In the genomic region with DNA sequence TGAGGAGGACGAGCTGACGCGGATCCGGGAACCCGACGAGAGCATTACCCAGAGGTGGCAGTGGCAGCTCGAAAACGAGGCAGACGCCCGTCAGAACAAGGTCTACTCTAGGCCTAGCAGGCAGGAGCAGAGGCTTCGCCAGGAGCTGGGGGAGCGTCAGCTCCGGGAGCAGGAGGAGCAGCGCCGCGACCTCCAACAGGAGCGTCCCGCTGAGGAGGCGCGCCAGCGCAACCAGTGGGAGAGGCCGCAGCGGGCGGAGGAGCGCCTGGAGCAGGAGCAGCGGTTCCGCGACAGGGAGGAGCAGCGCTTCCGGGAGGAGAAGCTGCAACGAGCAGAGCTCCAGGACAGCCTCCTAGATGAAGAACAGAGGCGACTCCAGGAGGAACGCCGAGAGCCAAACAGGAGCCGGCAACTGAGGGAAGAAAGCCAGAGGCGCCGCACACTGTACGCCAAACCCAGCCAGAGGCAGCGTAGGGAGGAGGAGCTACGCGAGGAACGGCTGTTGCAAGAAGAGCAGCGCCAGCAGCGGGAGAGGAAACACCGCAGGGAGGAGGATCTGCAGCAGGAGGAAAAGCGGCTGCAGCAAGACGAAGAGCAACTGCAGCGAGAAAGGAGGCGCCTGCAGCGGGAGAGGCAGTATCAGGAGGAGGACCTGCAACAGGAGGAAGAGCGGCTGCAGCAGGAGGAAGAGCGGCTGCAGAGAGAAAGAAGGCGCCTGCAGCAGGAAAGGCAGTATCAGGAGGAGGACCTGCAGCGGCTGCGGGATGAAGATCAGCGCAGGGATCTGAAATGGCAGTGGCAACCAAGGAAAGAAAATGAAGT, we compare ENCODE assay signal across 7 mouse cellular contexts. TPM values are rescaled to one million over a fixed set of nuclear protein-coding genes. Genes with fewer than 3 reads are reported as not detected.
DNase-seq lines count a peak whose midpoint lies in the region; ATAC-seq and TF ChIP-seq lines count a peak whose summit lies in the region.

No protein-coding gene starts in this region.

- peak overlapping the region; percentile 40 for H3K4me3 ChIP-seq in embryonic facial prominence, embryonic 11.5 days (ENCODE audit: low read depth, low read length)
- peak overlapping the region; percentile 57 for H3K4me3 ChIP-seq in heart, adult 2 months
- peak overlapping the region; percentile 50 for H3K4me3 ChIP-seq in limb, embryonic 11.5 days (ENCODE audit: low read depth, low read length)
- peak overlapping the region; percentile 53 for H3K4me3 ChIP-seq in midbrain, embryonic 11.5 days (ENCODE audit: low read depth, low read length)

- intact Hi-C loops in heart, adult 2 months (cut with DNase I) = no loop called here

- no peaks in the 10 kb centered on the region for H3K9me3 ChIP-seq in embryonic facial prominence, embryonic 11.5 days (replicated peaks; ENCODE audit: control insufficient read depth, low read length)
- no peaks in the 10 kb centered on the region for H3K9me3 ChIP-seq in limb, embryonic 11.5 days (ENCODE audit: control insufficient read depth, low read length)
- no peaks in the 10 kb centered on the region for H3K9me3 ChIP-seq in midbrain, embryonic 11.5 days (ENCODE audit: control insufficient read depth, low read length)

- ATAC-seq in embryonic facial prominence, embryonic 11.5 days (replicated peaks; ENCODE audit: insufficient number of reproducible peaks, low FRiP score, low TSS enrichment, low read depth) = peak; percentile 87
- ATAC-seq in limb, embryonic 11.5 days (ENCODE audit: insufficient number of reproducible peaks, low FRiP score, low TSS enrichment, low read depth) = peak; percentile 83
- ATAC-seq in midbrain, embryonic 11.5 days (ENCODE audit: low FRiP score) = peak; percentile 84

- no peak for TF ChIP-seq CTCF in heart, adult 2 months (IDR thresholded peaks at IDR 0.05)

- H3K27me3 ChIP-seq in embryonic facial prominence, embryonic 11.5 days (ENCODE audit: control insufficient read depth, insufficient read depth, low read length) = peaks cover 23% of the 10 kb centered on the region
- H3K27me3 ChIP-seq in heart, adult 2 months (ENCODE audit: control insufficient read depth, insufficient read depth, low read length) = peaks cover 17% of the 10 kb centered on the region
- H3K27me3 ChIP-seq in limb, embryonic 11.5 days (ENCODE audit: control insufficient read depth, insufficient read depth, low read length) = peaks cover 37% of the 10 kb centered on the region
- peaks cover 38% of the 10 kb centered on the region for H3K27me3 ChIP-seq in midbrain, embryonic 11.5 days (ENCODE audit: control insufficient read depth, insufficient read depth, low read length)

- H3K79me2 ChIP-seq in heart, adult 2 months (replicated peaks; ENCODE audit: control insufficient read depth, insufficient read depth, low read length) = no peaks in the 10 kb centered on the region

- peak overlapping the region; percentile 85 for H3K4me2 ChIP-seq in embryonic facial prominence, embryonic 11.5 days (ENCODE audit: low read depth, low read length)
- peak overlapping the region; percentile 86 for H3K4me2 ChIP-seq in limb, embryonic 11.5 days (ENCODE audit: low read depth, severe bottlenecking)
- H3K4me2 ChIP-seq in midbrain, embryonic 11.5 days = peak overlapping the region; percentile 82

- no peak for TF ChIP-seq POLR2A in heart, adult 2 months (IDR thresholded peaks at IDR 0.05; ENCODE audit: insufficient read depth, low read depth, low read length)

- H3K4me1 ChIP-seq in embryonic facial prominence, embryonic 11.5 days (ENCODE audit: control insufficient read depth, insufficient read depth, low read length) = no peaks in the 10 kb centered on the region
- no peaks in the 10 kb centered on the region; the same call in 1 of the 2 replicates for H3K4me1 ChIP-seq in heart, adult 2 months (ENCODE audit: control insufficient read depth, insufficient read depth, low read length)
- 0 out of 2 replicates have a peak, but pooled peaks cover 8% of the 10 kb centered on the region for H3K4me1 ChIP-seq in limb, embryonic 11.5 days (ENCODE audit: control insufficient read depth, insufficient read depth, low read length)
- H3K4me1 ChIP-seq in midbrain, embryonic 11.5 days (ENCODE audit: control insufficient read depth, insufficient read depth, low read length) = peaks cover 4% of the 10 kb centered on the region

- no peak for TF ChIP-seq EP300 in heart, adult 2 months (IDR thresholded peaks at IDR 0.05; ENCODE audit: insufficient read depth, low read depth, low read length)

- H3K9ac ChIP-seq in embryonic facial prominence, embryonic 11.5 days (replicated peaks; ENCODE audit: low read length) = peak overlapping the region; percentile 29
- H3K9ac ChIP-seq in heart, adult 2 months (ENCODE audit: low read depth, low read length) = peak overlapping the region; percentile 11; the same call in 1 of the 2 replicates
- peak overlapping the region; percentile 17; the same call in 1 of the 2 replicates for H3K9ac ChIP-seq in limb, embryonic 11.5 days (ENCODE audit: low read length)
- peak overlapping the region; percentile 62 for H3K9ac ChIP-seq in midbrain, embryonic 11.5 days (ENCODE audit: low read length)

- H3K27ac ChIP-seq in embryonic facial prominence, embryonic 11.5 days (replicated peaks; ENCODE audit: low read depth, low read length) = no peak overlapping the region
- H3K27ac ChIP-seq in heart, adult 2 months = no peak overlapping the region
- H3K27ac ChIP-seq in limb, embryonic 11.5 days (replicated peaks; ENCODE audit: low read depth, low read length) = no peak overlapping the region
- H3K27ac ChIP-seq in midbrain, embryonic 11.5 days (ENCODE audit: low read depth, low read length) = no peak overlapping the region

- under 1% methylated on average over 56 of the region's 56 CpGs for WGBS in embryonic facial prominence, embryonic 11.5 days
- 1% methylated on average over 56 of the region's 56 CpGs for WGBS in heart, adult 2 months
- WGBS in limb, embryonic 11.5 days = under 1% methylated on average over 55 of the region's 56 CpGs
- WGBS in midbrain, embryonic 11.5 days = under 1% methylated on average over 56 of the region's 56 CpGs

- peak; percentile 72 for DNase-seq in adrenal gland, postnatal 14 days
- peak; percentile 83 for DNase-seq in embryonic facial prominence, embryonic 11.5 days (ENCODE audit: low spot score)
- peak; percentile 75 to 77 for DNase-seq in heart, adult 2 months
- DNase-seq in kidney, adult 18-20 months = peak; percentile 76
- peak; percentile 83 for DNase-seq in limb, embryonic 11.5 days (ENCODE audit: low spot score)
- peak; percentile 98 for DNase-seq in midbrain, embryonic 11.5 days (ENCODE audit: low spot score, missing footprints)
- peak; percentile 39 for DNase-seq in skeletal muscle tissue, adult 2 months (ENCODE audit: low read depth, low spot score)

- no peaks in the 10 kb centered on the region for H3K36me3 ChIP-seq in embryonic facial prominence, embryonic 11.5 days (replicated peaks; ENCODE audit: control insufficient read depth, insufficient read depth, low read depth, low read length)
- no peaks in the 10 kb centered on the region for H3K36me3 ChIP-seq in heart, adult 2 months (ENCODE audit: control insufficient read depth, insufficient read depth, low read length)
- no peaks in the 10 kb centered on the region for H3K36me3 ChIP-seq in limb, embryonic 11.5 days (ENCODE audit: control insufficient read depth, insufficient read depth, low read length)
- no peaks in the 10 kb centered on the region for H3K36me3 ChIP-seq in midbrain, embryonic 11.5 days (ENCODE audit: control insufficient read depth, insufficient read depth, low read length)

RNA-seq across cellular contexts. Expression of a gene that starts 2.4 kb away (rescaled TPM):
- 0.34 and 0.37 TPM in 2 replicates for total RNA-seq in adrenal gland, postnatal 14 days (2021)
- polyA plus RNA-seq in embryonic facial prominence, embryonic 11.5 days (2014; fragmentation: Nextera tagmentation; extraction: Ambion mirVana) = 0.42 TPM in 2 replicates
- total RNA-seq in heart, adult 2 months (2021) = under 1 TPM; 0.08 to 0.14 TPM
- polyA plus RNA-seq in heart, adult 2 months (2012; rRNA removed) = 0.02 TPM in 1 of 2 replicates, not detected in the other
- 0.08 and 0.45 TPM in 2 replicates for polyA plus RNA-seq in limb, embryonic 11.5 days (2014; fragmentation: Nextera tagmentation; extraction: Ambion mirVana)
- 0.44 and 1.1 TPM in 2 replicates for polyA plus RNA-seq in midbrain, embryonic 11.5 days (2014; fragmentation: Nextera tagmentation; extraction: Ambion mirVana)

RNA-seq across cellular contexts. Expression of a gene that starts 24.0 kb away (rescaled TPM):
- 0.15 TPM in 1 of 2 replicates, not detected in the other for total RNA-seq in adrenal gland, postnatal 14 days (2021)
- 0.13 TPM in 1 of 2 replicates, not detected in the other for polyA plus RNA-seq in embryonic facial prominence, embryonic 11.5 days (2014; fragmentation: Nextera tagmentation; extraction: Ambion mirVana)
- total RNA-seq in heart, adult 2 months (2021) = not detected
- not detected in 2 replicates for polyA plus RNA-seq in heart, adult 2 months (2012; rRNA removed)
- polyA plus RNA-seq in limb, embryonic 11.5 days (2014; fragmentation: Nextera tagmentation; extraction: Ambion mirVana) = not detected in 2 replicates
- polyA plus RNA-seq in midbrain, embryonic 11.5 days (2014; fragmentation: Nextera tagmentation; extraction: Ambion mirVana) = not detected in 2 replicates

RNA-seq across cellular contexts. Expression of a gene that starts 51.1 kb away (rescaled TPM):
- not detected in 2 replicates for total RNA-seq in adrenal gland, postnatal 14 days (2021)
- not detected in 2 replicates for polyA plus RNA-seq in embryonic facial prominence, embryonic 11.5 days (2014; fragmentation: Nextera tagmentation; extraction: Ambion mirVana)
- not detected for total RNA-seq in heart, adult 2 months (2021)
- 0.02 TPM in 1 of 2 replicates, not detected in the other for polyA plus RNA-seq in heart, adult 2 months (2012; rRNA removed)
- polyA plus RNA-seq in limb, embryonic 11.5 days (2014; fragmentation: Nextera tagmentation; extraction: Ambion mirVana) = not detected in 2 replicates
- not detected in 2 replicates for polyA plus RNA-seq in midbrain, embryonic 11.5 days (2014; fragmentation: Nextera tagmentation; extraction: Ambion mirVana)

Comparison
In these comparisons a context has a peak if more than half of its experiments do, and no peak if none do; other contexts are left out.
1. DNase-seq: peak in every context shown above with its lines; median percentile 98 in midbrain, embryonic 11.5 days; 83 in embryonic facial prominence, embryonic 11.5 days; 83 in limb, embryonic 11.5 days; 76 in heart, adult 2 months; 76 in kidney, adult 18-20 months; 72 in adrenal gland, postnatal 14 days; 39 in skeletal muscle tissue, adult 2 months.
2. H3K9ac ChIP-seq: peak in every context shown above with its lines; median percentile 62 in midbrain, embryonic 11.5 days; 29 in embryonic facial prominence, embryonic 11.5 days; 17 in limb, embryonic 11.5 days; 11 in heart, adult 2 months.